Mouse (Mus musculus) intestine, embryonic 16.5 days (tissue): Measurements from ENCODE around the gene Lzts3. TPM values are rescaled to one million over a fixed set of nuclear protein-coding genes. Genes with fewer than 3 reads are reported as not detected.

Experiments
- ATAC-seq: fragments of 200-750 bp; cut with Nextera tagmentation; 2 replicates; pipeline ENCODE4 v1.8.0; 2017; ENCODE audit warnings: moderate TSS enrichment, moderate library complexity
- H3K27ac ChIP-seq: fragments of 300-500 bp; sonication (generic); 2 replicates; pipeline ENCODE4 v1.5.1; 2014; ENCODE audit warnings: mild to moderate bottlenecking, low read length
- H3K27me3 ChIP-seq: fragments of 300-500 bp; sonication (generic); replicated peaks from 2 replicates; pipeline ENCODE4 v1.6.1; 2014; ENCODE audit warnings: low read length, control low read depth, mixed read lengths; ENCODE audit not compliant: control insufficient read depth, insufficient read depth
- H3K36me3 ChIP-seq: fragments of 300-500 bp; sonication (generic); 2 replicates; pipeline ENCODE4 v1.6.1; 2014; ENCODE audit warnings: low read length, control low read depth; ENCODE audit not compliant: control insufficient read depth, insufficient read depth
- H3K4me1 ChIP-seq: fragments of 300-500 bp; sonication (generic); 2 replicates; pipeline ENCODE4 v1.6.1; 2014; ENCODE audit warnings: low read length, control low read depth, mixed read lengths; ENCODE audit not compliant: control insufficient read depth, insufficient read depth
- H3K4me2 ChIP-seq: fragments of 300-500 bp; sonication (generic); 2 replicates; pipeline ENCODE4 v1.6.1; 2014; ENCODE audit warnings: low read depth, low read length, control low read depth
- H3K4me3 ChIP-seq: fragments of 300-500 bp; sonication (generic); 2 replicates; pipeline ENCODE4 v1.5.1; 2014; ENCODE audit warnings: mild to moderate bottlenecking, low read length
- H3K9ac ChIP-seq: fragments of 300-500 bp; sonication (generic); 2 replicates; pipeline ENCODE4 v1.6.1; 2014; ENCODE audit warnings: low read depth, low read length
- H3K9me3 ChIP-seq: fragments of 300-500 bp; sonication (generic); 2 replicates; pipeline ENCODE4 v1.6.1; 2016; ENCODE audit warnings: low read length, control low read depth; ENCODE audit not compliant: control insufficient read depth
- WGBS: fragments of 180-500 bp; shearing (Covaris S2); extraction: QIAGEN DNeasy Blood & Tissue Kit; methylation state at CpG from one replicate; pipeline ENCODE4 v1.1.7; 2014; 5-methylcytosine and 5-hydroxymethylcytosine counted together
- polyA plus RNA-seq: library from polyadenylated mRNA; unstranded; fragments of >200 nt; fragmentation: Nextera tagmentation; extraction: Ambion mirVana; gene quantifications from 2 replicates; pipeline ENCODE4 v1.2.1, GENCODE M21; 2015

The Lzts3 gene
- polyA plus RNA-seq, 1 experiment from 2014 or later: 15.0 TPM

GRCm38 (mm10) chr2:130595596-130595995 lies 47.0 kb downstream of the Lzts3 start:
- Histone ChIP-seq H3K9me3 (no peaks in the 10 kb centered on the region), H3K27me3 (no peaks in the 10 kb centered on the region), H3K27ac (no peak overlapping the region), H3K4me3 (no peak overlapping the region), H3K4me2 (no peak overlapping the region), H3K36me3 (peaks cover 16% of the 10 kb centered on the region; the same call in 1 of the 2 replicates), H3K9ac (no peak overlapping the region), H3K4me1 (no peaks in the 10 kb centered on the region)
- no peak for ATAC-seq
- 85% methylated on average over 1 of the region's 1 CpGs for WGBS

DNA sequence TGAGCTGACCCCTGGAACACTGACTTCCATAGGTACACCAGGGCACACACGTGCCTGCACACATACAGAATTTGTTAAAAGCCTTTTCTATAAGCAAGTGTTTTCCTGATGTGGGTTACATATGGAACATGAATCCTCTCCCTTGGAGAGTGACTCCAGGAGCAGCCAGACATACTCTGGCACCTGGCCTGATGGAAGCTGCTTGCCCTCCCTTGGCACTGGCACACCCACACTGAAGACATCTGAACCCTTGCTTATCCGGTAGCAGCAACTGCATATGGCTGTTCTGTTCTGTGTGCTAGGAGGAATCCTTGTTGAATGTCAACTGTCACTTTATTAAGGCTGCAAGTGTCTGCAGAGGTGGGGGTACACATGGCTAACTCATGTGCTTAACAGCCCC lies 51.6 kb downstream of the Lzts3 start:
- Histone ChIP-seq H3K27ac (no peak overlapping the region), H3K4me1 (no peaks in the 10 kb centered on the region), H3K27me3 (no peaks in the 10 kb centered on the region), H3K36me3 (no peaks in the 10 kb centered on the region), H3K4me3 (no peak overlapping the region), H3K9ac (no peak overlapping the region), H3K9me3 (no peaks in the 10 kb centered on the region), H3K4me2 (no peak overlapping the region)
- 90% methylated on average over 2 of the region's 2 CpGs for WGBS
- ATAC-seq: no peak

DNA sequence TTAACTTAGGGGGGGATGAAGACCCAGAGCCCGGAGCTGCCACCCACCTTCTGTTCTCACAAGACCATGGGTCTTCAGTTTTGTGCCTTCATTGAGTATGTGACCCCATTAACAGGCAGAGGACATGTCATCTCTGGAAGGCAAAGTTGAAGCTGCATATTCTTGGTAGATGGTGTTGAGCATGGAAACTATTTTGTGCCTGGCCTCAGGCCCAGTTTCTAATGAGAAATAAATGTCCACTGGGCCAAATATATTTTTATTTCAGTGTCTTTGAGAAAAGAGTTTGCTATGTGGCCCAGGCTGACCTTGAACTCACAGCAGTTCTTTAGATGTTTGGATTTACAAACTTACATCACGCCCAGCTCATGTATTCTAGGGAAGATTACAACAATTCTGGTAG lies 52.8 kb downstream of the Lzts3 start:
- Histone ChIP-seq H3K36me3 (no peaks in the 10 kb centered on the region), H3K4me3 (no peak overlapping the region), H3K4me1 (no peaks in the 10 kb centered on the region), H3K9me3 (no peaks in the 10 kb centered on the region), H3K27me3 (no peaks in the 10 kb centered on the region), H3K9ac (no peak overlapping the region), H3K4me2 (no peak overlapping the region), H3K27ac (no peak overlapping the region)
- 93% methylated on average over 2 of the region's 2 CpGs for WGBS
- no peak for ATAC-seq

GRCm38 (mm10) chr2:130589157-130589556 lies 53.4 kb downstream of the Lzts3 start:
- Histone ChIP-seq H3K4me1 (no peaks in the 10 kb centered on the region), H3K4me3 (no peak overlapping the region), H3K9ac (no peak overlapping the region), H3K4me2 (no peak overlapping the region), H3K9me3 (no peaks in the 10 kb centered on the region), H3K27ac (no peak overlapping the region), H3K36me3 (no peaks in the 10 kb centered on the region), H3K27me3 (no peaks in the 10 kb centered on the region)
- 67% methylated on average over 4 of the region's 4 CpGs for WGBS
- ATAC-seq: no peak

DNA sequence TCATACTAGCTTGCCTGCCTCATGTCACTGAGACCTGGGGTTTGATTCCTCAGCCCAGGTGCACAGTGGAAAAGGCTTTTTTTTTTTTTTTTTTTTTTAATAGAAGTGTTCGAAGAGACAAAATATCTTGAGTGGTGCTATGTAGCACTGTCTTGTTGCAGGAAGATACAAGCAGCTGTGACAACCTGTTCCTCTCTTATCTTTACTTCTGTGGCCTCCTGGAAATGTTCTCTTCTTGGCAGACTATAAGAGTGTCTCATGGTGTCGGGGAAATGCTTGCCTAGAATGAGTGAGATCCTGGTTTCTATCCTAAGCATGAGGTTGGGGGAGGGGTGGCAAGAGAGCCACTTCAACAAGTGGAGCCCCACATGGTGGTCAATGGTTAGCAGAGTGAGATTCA lies 54.2 kb downstream of the Lzts3 start:
- no peaks in the 10 kb centered on the region for H3K27me3 ChIP-seq
- no peak overlapping the region for H3K4me2 ChIP-seq
- WGBS: 63% methylated on average over 2 of the region's 2 CpGs
- no peaks in the 10 kb centered on the region for H3K36me3 ChIP-seq
- no peaks in the 10 kb centered on the region for H3K4me1 ChIP-seq
- no peak overlapping the region for H3K27ac ChIP-seq
- no peak overlapping the region for H3K4me3 ChIP-seq
- no peak overlapping the region for H3K9ac ChIP-seq
- ATAC-seq: no peak
- no peaks in the 10 kb centered on the region for H3K9me3 ChIP-seq

DNA sequence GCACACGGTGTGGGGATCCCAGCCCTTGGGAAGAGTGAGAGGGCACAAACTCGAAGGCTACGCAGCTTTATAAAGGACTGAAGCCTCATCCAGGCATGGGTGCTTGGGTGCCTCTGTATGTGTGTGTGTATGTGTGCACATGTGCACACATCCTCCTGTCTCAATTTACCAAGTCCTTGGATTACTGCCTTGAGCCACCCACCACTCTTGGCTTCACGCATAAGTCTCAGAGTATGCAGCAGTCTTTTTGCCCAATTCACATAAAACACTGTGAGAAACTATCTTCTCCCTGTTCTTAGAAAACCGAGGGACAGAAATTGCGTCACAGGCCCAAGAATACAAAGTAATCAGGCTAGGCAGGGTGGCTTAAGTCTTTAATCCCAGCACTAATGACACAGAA lies 56.6 kb downstream of the Lzts3 start:
- no peaks in the 10 kb centered on the region for H3K9me3 ChIP-seq
- H3K4me3 ChIP-seq: no peak overlapping the region
- H3K27ac ChIP-seq: no peak overlapping the region
- no peaks in the 10 kb centered on the region for H3K36me3 ChIP-seq
- no peak for ATAC-seq
- H3K4me1 ChIP-seq: 0 out of 2 replicates have a peak, but pooled peaks cover under 1% of the 10 kb centered on the region
- peaks cover 19% of the 10 kb centered on the region for H3K27me3 ChIP-seq
- H3K4me2 ChIP-seq: no peak overlapping the region
- 83% methylated on average over 6 of the region's 6 CpGs for WGBS
- no peak overlapping the region for H3K9ac ChIP-seq

GRCm38 (mm10) chr2:130583902-130584560 lies 58.6 kb downstream of the Lzts3 start:
- Histone ChIP-seq H3K36me3 (no peaks in the 10 kb centered on the region), H3K27ac (no peak overlapping the region), H3K4me1 (0 out of 2 replicates have a peak, but pooled peaks cover 11% of the 10 kb centered on the region), H3K4me2 (no peak overlapping the region), H3K27me3 (peaks cover 39% of the 10 kb centered on the region), H3K9ac (no peak overlapping the region), H3K9me3 (no peaks in the 10 kb centered on the region), H3K4me3 (no peak overlapping the region)
- WGBS: 81% methylated on average over 10 of the region's 10 CpGs
- no peak for ATAC-seq

Other genes with a start within 250 kb of the Lzts3 start
- gene Cpxm1, start 245.2 kb downstream of the Lzts3 start, polyA plus RNA-seq: 32.1 and 36.6 TPM in 2 replicates
- gene Gm28372, start 237.6 kb downstream of the Lzts3 start, polyA plus RNA-seq: not detected in 2 replicates
- gene 1700020A23Rik, start 237.5 kb downstream of the Lzts3 start, polyA plus RNA-seq: 0.32 TPM in 1 of 2 replicates, not detected in the other
- not detected in 2 replicates for gene Tmem239, start 236.3 kb downstream of the Lzts3 start, polyA plus RNA-seq
- gene Vps16, start 218.5 kb downstream of the Lzts3 start, polyA plus RNA-seq: 75.0 and 81.5 TPM in 2 replicates
- 10.7 and 13.2 TPM in 2 replicates for gene Pced1a, start 218.1 kb downstream of the Lzts3 start, polyA plus RNA-seq
- gene Ptpra, start 192.5 kb downstream of the Lzts3 start, polyA plus RNA-seq: 29.0 and 53.6 TPM in 2 replicates
- gene Mrps26, start 79.1 kb downstream of the Lzts3 start, polyA plus RNA-seq: 92.2 and 96.8 TPM in 2 replicates
- not detected in 2 replicates for gene Oxt, start 66.6 kb downstream of the Lzts3 start, polyA plus RNA-seq
- gene Avp, start 60.2 kb downstream of the Lzts3 start, polyA plus RNA-seq: not detected in 2 replicates
- 15.5 and 16.2 TPM in 2 replicates for gene Fastkd5, start 12.8 kb downstream of the Lzts3 start, polyA plus RNA-seq
- 11.7 and 12.0 TPM in 2 replicates for gene Ubox5, start 12.8 kb downstream of the Lzts3 start, polyA plus RNA-seq
- 87.1 and 88.0 TPM in 2 replicates for gene Ddrgk1, start 21.9 kb upstream of the Lzts3 start, polyA plus RNA-seq
- gene Itpa, start 24.8 kb upstream of the Lzts3 start, polyA plus RNA-seq: 72.2 and 81.0 TPM in 2 replicates
- 0.22 and 0.24 TPM in 2 replicates for gene Slc4a11, start 54.7 kb upstream of the Lzts3 start, polyA plus RNA-seq